Mouse (Mus musculus) ES-Bruce4 (cell line): ENCODE measurements at regions not wholly inside any gene's neighbourhood (a gene's known extent, or its start where the extent isn't known, plus 50 kb on each side); places are given as distances from the start of the nearest gene placed in this dataset.
"Not testable (repeated sequence)": the region's sequence is repeated elsewhere in the genome, so short reads cannot be mapped to it uniquely, and the experiment has no call there.

Source experiments
- H3K27ac ChIP-seq: 2 replicates; pipeline ENCODE4 v1.5.1; 2012; ENCODE audit warnings: low read length, inconsistent platforms; ENCODE audit not compliant: insufficient read depth
- H3K27me3 ChIP-seq: 2 replicates; pipeline ENCODE4 v1.6.1; 2012; ENCODE audit warnings: mild to moderate bottlenecking, low read length, inconsistent platforms; ENCODE audit not compliant: control insufficient read depth, poor library complexity, insufficient read depth, severe bottlenecking
- H3K36me3 ChIP-seq: 2 replicates; pipeline ENCODE4 v1.6.1; 2012; ENCODE audit warnings: inconsistent platforms, mild to moderate bottlenecking, low read length, moderate library complexity; ENCODE audit not compliant: control insufficient read depth, poor library complexity, insufficient read depth, severe bottlenecking
- H3K4me1 ChIP-seq: one replicate; pipeline ENCODE4 v1.8.1; 2011; ENCODE audit warnings: low read length; ENCODE audit not compliant: control insufficient read depth, insufficient read depth
- H3K4me3 ChIP-seq: 2 replicates; pipeline ENCODE4 v1.5.1; 2011; ENCODE audit warnings: low read depth, mild to moderate bottlenecking, low read length
- H3K9ac ChIP-seq: 2 replicates; pipeline ENCODE4 v1.6.1; 2012; ENCODE audit warnings: low read depth, mild to moderate bottlenecking, inconsistent platforms; ENCODE audit not compliant: poor library complexity, severe bottlenecking
- H3K9me3 ChIP-seq: replicated peaks from 2 replicates; pipeline ENCODE4 v1.6.1; 2012; ENCODE audit warnings: mild to moderate bottlenecking, low read length, inconsistent platforms; ENCODE audit not compliant: control insufficient read depth, poor library complexity, insufficient read depth, severe bottlenecking
- CTCF ChIP-seq: IDR thresholded peaks from one replicate; pipeline ENCODE4 v1.8.1; 2011; ENCODE audit warnings: low read depth, low read length
- EP300 ChIP-seq: IDR thresholded peaks from 2 replicates; pipeline ENCODE4 v1.6.1; 2011; ENCODE audit warnings: low read depth, low read length; ENCODE audit not compliant: insufficient read depth
- POLR2A ChIP-seq: IDR thresholded peaks from one replicate; pipeline ENCODE4 v1.8.1; 2011; ENCODE audit warnings: low read length; ENCODE audit not compliant: insufficient read depth

DNA sequence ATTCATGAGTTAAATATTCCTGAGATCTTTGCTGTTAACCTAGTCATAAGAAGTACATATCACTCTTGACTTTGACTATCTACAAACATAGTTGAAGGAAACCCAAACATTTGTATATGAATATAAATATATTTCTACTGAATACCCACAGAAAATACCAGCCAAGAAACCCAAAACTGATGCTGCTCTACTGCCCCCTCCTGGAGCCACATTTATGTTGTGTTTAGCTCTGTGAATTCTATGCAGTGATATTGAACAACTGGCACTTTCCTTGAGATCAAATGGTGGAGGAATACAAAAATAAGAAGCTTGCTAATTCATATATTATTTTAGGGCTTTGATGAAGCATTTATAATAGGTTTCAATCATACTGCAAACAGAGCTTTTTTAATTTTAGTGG is 89.7 kb upstream of the Mageb16 start:
- H3K9ac ChIP-seq, result no peak overlapping the region
- no peaks in the 10 kb centered on the region for H3K36me3 ChIP-seq
- no peak overlapping the region for H3K4me3 ChIP-seq
- no peaks in the 10 kb centered on the region for H3K4me1 ChIP-seq
- no peaks in the 10 kb centered on the region for H3K27me3 ChIP-seq
- H3K9me3 ChIP-seq, result no peaks in the 10 kb centered on the region
- no peak overlapping the region for H3K27ac ChIP-seq
- TF ChIP-seq CTCF (no peak), POLR2A (no peak), EP300 (no peak)

DNA sequence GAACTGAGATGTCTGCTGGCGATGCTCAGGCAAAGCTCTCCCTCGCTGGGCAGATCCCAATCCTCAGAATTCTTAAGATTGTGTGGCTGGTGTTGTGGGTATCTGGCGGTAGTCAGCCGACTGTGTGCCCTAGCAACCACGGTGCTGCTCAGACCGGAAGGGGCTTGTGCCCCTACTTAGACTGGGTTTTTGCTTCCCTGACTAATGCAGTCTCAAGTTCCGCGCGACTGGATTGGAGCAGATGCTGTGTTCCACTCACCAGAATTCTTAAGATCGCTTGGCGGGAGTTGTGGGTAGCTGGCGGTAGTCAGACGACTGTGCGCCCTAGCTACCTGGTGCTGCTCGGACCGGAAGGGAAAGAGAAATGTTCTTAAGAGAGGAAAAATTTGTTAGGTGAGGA is 87.4 kb upstream of the Mageb16 start:
- H3K36me3 ChIP-seq, H3K27me3 ChIP-seq, H3K9me3 ChIP-seq, H3K4me1 ChIP-seq: not testable (repeated sequence)
- peak overlapping the region; percentile 8; the same call in 1 of the 2 replicates for H3K27ac ChIP-seq
- peak overlapping the region; percentile 66; the same call in 1 of the 2 replicates for H3K9ac ChIP-seq
- H3K4me3 ChIP-seq, result peak overlapping the region; percentile 75
